Mouse (Mus musculus) forebrain, postnatal 0 days (tissue): ENCODE data around the gene Rnf183. TPM values are rescaled to one million over a fixed set of nuclear protein-coding genes. Genes with fewer than 3 reads are reported as not detected.

Experiments used
- ATAC-seq: fragments of 200-750 bp; cut with Nextera tagmentation; 2 replicates; pipeline ENCODE4 v1.8.0; 2017; ENCODE audit warnings: mild to moderate bottlenecking, moderate library complexity
- DNase-seq: peaks from one replicate; pipeline ENCODE4 v3.0.0-alpha.2; 2015
- H3K27ac ChIP-seq: fragments of 300-500 bp; sonication (generic); 2 replicates; pipeline ENCODE4 v1.5.1; 2014; ENCODE audit warnings: low read depth, mild to moderate bottlenecking, antibody characterized with exemption, low read length, moderate library complexity, mixed read lengths
- H3K27me3 ChIP-seq: fragments of 300-500 bp; sonication (generic); 2 replicates; pipeline ENCODE4 v1.6.1; 2014; ENCODE audit warnings: mild to moderate bottlenecking, low read length, mixed read lengths; ENCODE audit not compliant: insufficient read depth
- H3K36me3 ChIP-seq: fragments of 300-500 bp; sonication (generic); 2 replicates; pipeline ENCODE4 v1.6.1; 2014; ENCODE audit warnings: mild to moderate bottlenecking, moderate library complexity; ENCODE audit not compliant: insufficient read depth
- H3K4me1 ChIP-seq: fragments of 300-500 bp; sonication (generic); 2 replicates; pipeline ENCODE4 v1.6.1; 2014; ENCODE audit warnings: antibody characterized with exemption; ENCODE audit not compliant: insufficient read depth
- H3K4me2 ChIP-seq: fragments of 300-500 bp; sonication (generic); 2 replicates; pipeline ENCODE4 v1.6.1; 2014; ENCODE audit warnings: low read depth, mild to moderate bottlenecking, moderate library complexity
- H3K4me3 ChIP-seq: fragments of 300-500 bp; sonication (generic); 2 replicates; pipeline ENCODE4 v1.5.1; 2014; ENCODE audit warnings: low read depth, low read length, mixed read lengths
- H3K9ac ChIP-seq: fragments of 300-500 bp; sonication (generic); 2 replicates; pipeline ENCODE4 v1.6.1; 2014; ENCODE audit warnings: mild to moderate bottlenecking
- H3K9me3 ChIP-seq: fragments of 300-500 bp; sonication (generic); 2 replicates; pipeline ENCODE4 v1.6.1; 2016; ENCODE audit warnings: low read length
- CTCF ChIP-seq: sonication (generic); IDR thresholded peaks from 2 replicates; pipeline ENCODE4 v1.5.1; 2016; ENCODE audit warnings: antibody characterized with exemption, control low read depth, low read depth
- WGBS: fragments of 180-500 bp; shearing (Covaris S2); extraction: QIAGEN DNeasy Blood & Tissue Kit; methylation state at CpG from one replicate; pipeline ENCODE4 v1.1.7; 2014; 5-methylcytosine and 5-hydroxymethylcytosine counted together
- polyA plus RNA-seq: library from polyadenylated mRNA; unstranded; fragments of >200 nt; fragmentation: Nextera tagmentation; extraction: Ambion mirVana; gene quantifications from 2 replicates; pipeline ENCODE4 v1.2.1, GENCODE M21; 2015
- total RNA-seq: library from RNA; depleted of rRNA; stranded (reverse); fragments of >200 nt; gene quantifications from 2 replicates; pipeline ENCODE4 v1.2.3, GENCODE M21; 2014

Gene Rnf183
- total and polyA plus RNA-seq, 2 experiments from 2014 or later = 0.31 to 1.3 TPM

- peak; percentile 56 for DNase-seq
- no peak overlapping the region for H3K27ac ChIP-seq
- H3K9me3 ChIP-seq = no peaks in the 10 kb centered on the region
- H3K4me1 ChIP-seq = no peaks in the 10 kb centered on the region
- no peak overlapping the region for H3K4me2 ChIP-seq
- 63% methylated on average over 5 of the region's 5 CpGs for WGBS
- no peak overlapping the region for H3K4me3 ChIP-seq
- H3K27me3 ChIP-seq = no peaks in the 10 kb centered on the region
- TF ChIP-seq CTCF = peak; percentile 62
- 0 out of 2 replicates have a peak, but pooled peaks have one; percentile 16 for ATAC-seq
- peaks cover 6% of the 10 kb centered on the region; the same call in 1 of the 2 replicates for H3K36me3 ChIP-seq
- H3K9ac ChIP-seq = no peak overlapping the region
These were observed 19.9 kb upstream of the Rnf183 start for GRCm38 (mm10) chr4:62454995-62455394.

- H3K27ac ChIP-seq = no peak overlapping the region
- H3K9ac ChIP-seq = no peak overlapping the region
- 78% methylated on average over 4 of the region's 4 CpGs for WGBS
- no peaks in the 10 kb centered on the region for H3K9me3 ChIP-seq
- no peaks in the 10 kb centered on the region for H3K4me1 ChIP-seq
- TF ChIP-seq CTCF = no peak
- H3K4me3 ChIP-seq = no peak overlapping the region
- H3K4me2 ChIP-seq = no peak overlapping the region
- no peak for DNase-seq
- no peaks in the 10 kb centered on the region for H3K36me3 ChIP-seq
- no peaks in the 10 kb centered on the region for H3K27me3 ChIP-seq
- ATAC-seq = no peak
These were observed 5.9 kb upstream of the Rnf183 start for GRCm38 (mm10) chr4:62440986-62441385.

GRCm38 (mm10) chr4:62440544-62440943, 5.5 kb upstream of the Rnf183 start:
- Histone ChIP-seq H3K9ac (no peak overlapping the region), H3K9me3 (no peaks in the 10 kb centered on the region), H3K4me3 (no peak overlapping the region), H3K27me3 (no peaks in the 10 kb centered on the region), H3K27ac (no peak overlapping the region), H3K4me2 (no peak overlapping the region), H3K36me3 (no peaks in the 10 kb centered on the region), H3K4me1 (no peaks in the 10 kb centered on the region)
- DNase-seq (no peak), ATAC-seq (no peak)
- no peak for TF ChIP-seq CTCF
- WGBS = 77% methylated on average over 4 of the region's 4 CpGs

- Histone ChIP-seq H3K27me3 (no peaks in the 10 kb centered on the region), H3K36me3 (no peaks in the 10 kb centered on the region), H3K4me2 (no peak overlapping the region), H3K27ac (no peak overlapping the region), H3K4me1 (no peaks in the 10 kb centered on the region), H3K9ac (no peak overlapping the region), H3K4me3 (no peak overlapping the region), H3K9me3 (no peaks in the 10 kb centered on the region)
- WGBS = 71% methylated on average over 4 of the region's 4 CpGs
- no peak for TF ChIP-seq CTCF
- DNase-seq (no peak), ATAC-seq (no peak)
These were observed 4.7 kb upstream of the Rnf183 start for GRCm38 (mm10) chr4:62439793-62440192.

GRCm38 (mm10) chr4:62437871-62438270, 2.8 kb upstream of the Rnf183 start:
- H3K4me2 ChIP-seq = no peak overlapping the region
- no peaks in the 10 kb centered on the region for H3K9me3 ChIP-seq
- H3K9ac ChIP-seq = no peak overlapping the region
- 84% methylated on average over 7 of the region's 7 CpGs for WGBS
- no peaks in the 10 kb centered on the region for H3K27me3 ChIP-seq
- no peak for ATAC-seq
- DNase-seq = no peak
- no peaks in the 10 kb centered on the region for H3K36me3 ChIP-seq
- H3K4me3 ChIP-seq = no peak overlapping the region
- TF ChIP-seq CTCF = no peak
- H3K4me1 ChIP-seq = no peaks in the 10 kb centered on the region
- no peak overlapping the region for H3K27ac ChIP-seq

- no peak for DNase-seq
- Histone ChIP-seq H3K27ac (no peak overlapping the region), H3K4me1 (no peaks in the 10 kb centered on the region), H3K27me3 (no peaks in the 10 kb centered on the region), H3K4me2 (no peak overlapping the region), H3K36me3 (no peaks in the 10 kb centered on the region), H3K4me3 (no peak overlapping the region), H3K9me3 (no peaks in the 10 kb centered on the region), H3K9ac (no peak overlapping the region)
- 97% methylated on average over 3 of the region's 3 CpGs for WGBS
- no peak for TF ChIP-seq CTCF
- ATAC-seq = no peak
These were observed 2.3 kb upstream of the Rnf183 start for GRCm38 (mm10) chr4:62437256-62437778.

GRCm38 (mm10) chr4:62433939-62434870, 847 bp downstream of the Rnf183 start:
- Histone ChIP-seq H3K4me1 (no peaks in the 10 kb centered on the region), H3K4me3 (no peak overlapping the region), H3K27ac (no peak overlapping the region), H3K36me3 (no peaks in the 10 kb centered on the region), H3K27me3 (no peaks in the 10 kb centered on the region), H3K9me3 (no peaks in the 10 kb centered on the region), H3K9ac (no peak overlapping the region), H3K4me2 (no peak overlapping the region)
- ATAC-seq = no peak
- WGBS = 79% methylated on average over 7 of the region's 7 CpGs
- no peak for DNase-seq
- no peak for TF ChIP-seq CTCF
